Mouse (Mus musculus): Measurements from ENCODE around the gene Tmem50a. TPM values are rescaled to one million over a fixed set of nuclear protein-coding genes. Genes with fewer than 3 reads are reported as not detected.
A peak's percentile ranks its signal among the peaks of the same experiment; 100 is the strongest.

Gene Tmem50a
- polyA plus RNA-seq, 1 experiment from 2014 or later: 271 TPM

- TF ChIP-seq CTCF (IDR thresholded peaks at IDR 0.05) (no peak), EP300 (IDR thresholded peaks at IDR 0.05) (no peak)
Observed at GRCm38 (mm10) chr4:134853637-134854485, 61.0 kb downstream of the Tmem50a start.

GRCm38 (mm10) chr4:134853259-134853636 is 61.6 kb downstream of the Tmem50a start, which contains the start of gene Maco1:
Gene Maco1, minus strand, starts transcription at chr4:134853345.
- no peaks in the 10 kb centered on the region for H3K9me3 ChIP-seq (ENCODE audit: low read length)
- TF ChIP-seq CTCF (IDR thresholded peaks at IDR 0.05) (no peak), EP300 (IDR thresholded peaks at IDR 0.05) (no peak)
- ATAC-seq: peak; percentile 96
- H3K27me3 ChIP-seq (replicated peaks; ENCODE audit: insufficient read depth, low read length): no peaks in the 10 kb centered on the region
- peak; percentile 97 for DNase-seq (ENCODE audit: low spot score)
- peak within 1 kb of the TSS; percentile 99 for H3K4me3 ChIP-seq (ENCODE audit: low read depth, low read length)
- under 1% methylated on average over 30 of the region's 38 CpGs for WGBS
- H3K9ac ChIP-seq (replicated peaks; ENCODE audit: low read depth): peak within 1 kb of the TSS; percentile 84
- peak within 1 kb of the TSS; percentile 99 for H3K4me2 ChIP-seq (replicated peaks; ENCODE audit: low read depth, low read length)
- H3K27ac ChIP-seq (ENCODE audit: low read length): peak within 1 kb of the TSS; percentile 92
- peaks cover 4% of the 10 kb centered on the region; the same call in 1 of the 2 replicates for H3K4me1 ChIP-seq (ENCODE audit: insufficient read depth, low read depth, low read length)
- no peaks in the 10 kb centered on the region for H3K36me3 ChIP-seq (ENCODE audit: insufficient read depth, low read length)

More at GRCm38 (mm10) chr4:134853637-134854485, 61.0 kb downstream of the Tmem50a start:
- Histone ChIP-seq H3K27ac (ENCODE audit: low read length) (peak overlapping the region; percentile 92), H3K27me3 (replicated peaks; ENCODE audit: insufficient read depth, low read length) (no peaks in the 10 kb centered on the region), H3K9ac (replicated peaks; ENCODE audit: low read depth) (peak overlapping the region; percentile 84; the same call in 1 of the 2 replicates), H3K4me1 (ENCODE audit: insufficient read depth, low read depth, low read length) (peaks cover 4% of the 10 kb centered on the region; the same call in 1 of the 2 replicates), H3K4me2 (replicated peaks; ENCODE audit: low read depth, low read length) (peak overlapping the region; percentile 77), H3K36me3 (ENCODE audit: insufficient read depth, low read length) (no peaks in the 10 kb centered on the region), H3K4me3 (ENCODE audit: low read depth, low read length) (peak overlapping the region; percentile 99), H3K9me3 (ENCODE audit: low read length) (no peaks in the 10 kb centered on the region)
- DNase-seq (ENCODE audit: low spot score) (peak; percentile 95), ATAC-seq (peak; percentile 93)
- 1% methylated on average over 83 of the region's 91 CpGs for WGBS

- peak overlapping the region; percentile 83 for H3K27ac ChIP-seq (ENCODE audit: low read length)
- ATAC-seq (peak; percentile 34), DNase-seq (ENCODE audit: low spot score) (peak; percentile 65)
- H3K4me2 ChIP-seq (replicated peaks; ENCODE audit: low read depth, low read length): peak overlapping the region; percentile 99
- H3K9me3 ChIP-seq (ENCODE audit: low read length): no peaks in the 10 kb centered on the region
- H3K4me3 ChIP-seq (ENCODE audit: low read depth, low read length): peak overlapping the region; percentile 99
- peaks cover 8% of the 10 kb centered on the region for H3K4me1 ChIP-seq (ENCODE audit: insufficient read depth, low read depth, low read length)
- H3K9ac ChIP-seq (replicated peaks; ENCODE audit: low read depth): peak overlapping the region; percentile 84
- no peaks in the 10 kb centered on the region for H3K36me3 ChIP-seq (ENCODE audit: insufficient read depth, low read length)
- TF ChIP-seq EP300 (IDR thresholded peaks at IDR 0.05) (no peak), CTCF (IDR thresholded peaks at IDR 0.05) (no peak)
- H3K27me3 ChIP-seq (replicated peaks; ENCODE audit: insufficient read depth, low read length): no peaks in the 10 kb centered on the region
- WGBS: 1% methylated on average over 29 of the region's 106 CpGs
Observed at GRCm38 (mm10) chr4:134852438-134853255, 62.2 kb downstream of the Tmem50a start.

- DNase-seq (ENCODE audit: low spot score): no peak
- no peak overlapping the region for H3K27ac ChIP-seq (ENCODE audit: low read length)
- TF ChIP-seq CTCF (IDR thresholded peaks at IDR 0.05) (no peak), EP300 (IDR thresholded peaks at IDR 0.05) (no peak)
Observed at GRCm38 (mm10) chr4:134851876-134852275, 62.9 kb downstream of the Tmem50a start.

DNA sequence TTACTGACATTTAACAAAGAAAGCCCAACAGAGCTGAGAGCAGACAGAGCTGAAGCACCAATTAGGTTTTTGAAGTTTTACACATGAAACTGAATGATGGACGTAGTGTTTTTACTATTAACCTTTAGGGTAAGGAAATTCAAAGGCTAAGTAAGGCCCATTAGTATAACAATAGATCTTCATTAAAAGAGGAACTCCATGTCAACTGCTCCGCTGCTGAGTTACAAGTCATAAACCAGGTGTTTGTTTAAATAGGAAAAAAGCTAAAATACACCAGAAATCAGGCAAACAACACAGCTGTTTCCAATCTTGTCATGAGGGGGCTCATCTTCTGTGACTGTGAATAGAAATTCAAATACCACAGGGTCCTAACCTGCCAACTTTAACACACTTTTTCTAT is 63.6 kb downstream of the Tmem50a start:
- H3K27ac ChIP-seq (ENCODE audit: low read length): no peak overlapping the region
- peaks cover 8% of the 10 kb centered on the region for H3K4me1 ChIP-seq (ENCODE audit: insufficient read depth, low read depth, low read length)
- H3K27me3 ChIP-seq (replicated peaks; ENCODE audit: insufficient read depth, low read length): no peaks in the 10 kb centered on the region
- no peak overlapping the region for H3K4me3 ChIP-seq (ENCODE audit: low read depth, low read length)
- no peak overlapping the region; the same call in 1 of the 2 replicates for H3K4me2 ChIP-seq (replicated peaks; ENCODE audit: low read depth, low read length)
- no peak for TF ChIP-seq CTCF (IDR thresholded peaks at IDR 0.05)
- no peak for TF ChIP-seq EP300 (IDR thresholded peaks at IDR 0.05)
- H3K9me3 ChIP-seq (ENCODE audit: low read length): no peaks in the 10 kb centered on the region
- no peaks in the 10 kb centered on the region for H3K36me3 ChIP-seq (ENCODE audit: insufficient read depth, low read length)
- ATAC-seq (no peak), DNase-seq (ENCODE audit: low spot score) (no peak)
- H3K9ac ChIP-seq (replicated peaks; ENCODE audit: low read depth): no peak overlapping the region
- WGBS: 76% methylated on average over 2 of the region's 2 CpGs

More at GRCm38 (mm10) chr4:134851876-134852275, 62.9 kb downstream of the Tmem50a start:
- peak overlapping the region; percentile 99 for H3K4me2 ChIP-seq (replicated peaks; ENCODE audit: low read depth, low read length)
- H3K27me3 ChIP-seq (replicated peaks; ENCODE audit: insufficient read depth, low read length): no peaks in the 10 kb centered on the region
- 0 out of 2 replicates have a peak overlapping the region, but pooled peaks have one; percentile 84 for H3K9ac ChIP-seq (replicated peaks; ENCODE audit: low read depth)
- no peaks in the 10 kb centered on the region for H3K36me3 ChIP-seq (ENCODE audit: insufficient read depth, low read length)
- no peak for ATAC-seq
- H3K4me1 ChIP-seq (ENCODE audit: insufficient read depth, low read depth, low read length): peaks cover 8% of the 10 kb centered on the region
- peak overlapping the region; percentile 99 for H3K4me3 ChIP-seq (ENCODE audit: low read depth, low read length)
- H3K9me3 ChIP-seq (ENCODE audit: low read length): no peaks in the 10 kb centered on the region
- 13% methylated on average over 14 of the region's 14 CpGs for WGBS

- no peak overlapping the region for H3K27ac ChIP-seq (ENCODE audit: low read length)
- DNase-seq (ENCODE audit: low spot score) (no peak), ATAC-seq (no peak)
- no peak overlapping the region for H3K9ac ChIP-seq (replicated peaks; ENCODE audit: low read depth)
- H3K27me3 ChIP-seq (replicated peaks; ENCODE audit: insufficient read depth, low read length): no peaks in the 10 kb centered on the region
- no peak overlapping the region for H3K4me3 ChIP-seq (ENCODE audit: low read depth, low read length)
- H3K4me2 ChIP-seq (replicated peaks; ENCODE audit: low read depth, low read length): no peak overlapping the region
- 66% methylated on average over 4 of the region's 4 CpGs for WGBS
- no peaks in the 10 kb centered on the region for H3K9me3 ChIP-seq (ENCODE audit: low read length)
- H3K4me1 ChIP-seq (ENCODE audit: insufficient read depth, low read depth, low read length): peaks cover 8% of the 10 kb centered on the region
- TF ChIP-seq EP300 (IDR thresholded peaks at IDR 0.05) (no peak), CTCF (IDR thresholded peaks at IDR 0.05) (no peak)
- no peaks in the 10 kb centered on the region for H3K36me3 ChIP-seq (ENCODE audit: insufficient read depth, low read length)
Observed at GRCm38 (mm10) chr4:134850551-134850950, 64.3 kb downstream of the Tmem50a start.

Other genes starting within 250 kb of the Tmem50a start
- 2.9 and 3.0 TPM in 2 replicates for gene Man1c1, start 210.7 kb downstream of the Tmem50a start, polyA plus RNA-seq (2015; fragmentation: Nextera tagmentation; extraction: Ambion mirVana)
- gene Ldlrap1, start 147.0 kb downstream of the Tmem50a start, polyA plus RNA-seq (2015; fragmentation: Nextera tagmentation; extraction: Ambion mirVana): 23.5 and 24.4 TPM in 2 replicates
- gene Maco1, start 61.7 kb downstream of the Tmem50a start, polyA plus RNA-seq (2015; fragmentation: Nextera tagmentation; extraction: Ambion mirVana): 32.5 and 33.1 TPM in 2 replicates
- 1.5 and 2.8 TPM in 2 replicates for gene Rhd, start 50.5 kb downstream of the Tmem50a start, polyA plus RNA-seq (2015; fragmentation: Nextera tagmentation; extraction: Ambion mirVana)
- 542 and 611 TPM in 2 replicates for gene Rsrp1, start 8.6 kb upstream of the Tmem50a start, polyA plus RNA-seq (2015; fragmentation: Nextera tagmentation; extraction: Ambion mirVana)
- gene Syf2, start 15.9 kb upstream of the Tmem50a start, polyA plus RNA-seq (2015; fragmentation: Nextera tagmentation; extraction: Ambion mirVana): 118 and 132 TPM in 2 replicates
- gene Runx3, start 205.6 kb upstream of the Tmem50a start, polyA plus RNA-seq (2015; fragmentation: Nextera tagmentation; extraction: Ambion mirVana): 0.13 and 0.18 TPM in 2 replicates

Measured in lung, postnatal 0 days (tissue).